Mouse (Mus musculus) cortical plate, adult 2 months (tissue): Measurements from ENCODE around the gene Sorbs1.

Experiments used
- CTCF ChIP-seq: fragments of 200-500 bp; IDR thresholded peaks from 2 replicates; pipeline ENCODE4 v1.5.1; 2011; ENCODE audit warnings: mild to moderate bottlenecking, control low read depth, low read length; ENCODE audit not compliant: insufficient read depth; ENCODE audit errors: extremely low read depth
- POLR2A ChIP-seq: fragments of 200-500 bp; IDR thresholded peaks from 2 replicates; pipeline ENCODE4 v1.6.1; 2011; ENCODE audit warnings: mild to moderate bottlenecking, low read length, control low read depth; ENCODE audit not compliant: insufficient read depth; ENCODE audit errors: extremely low read depth

DNA sequence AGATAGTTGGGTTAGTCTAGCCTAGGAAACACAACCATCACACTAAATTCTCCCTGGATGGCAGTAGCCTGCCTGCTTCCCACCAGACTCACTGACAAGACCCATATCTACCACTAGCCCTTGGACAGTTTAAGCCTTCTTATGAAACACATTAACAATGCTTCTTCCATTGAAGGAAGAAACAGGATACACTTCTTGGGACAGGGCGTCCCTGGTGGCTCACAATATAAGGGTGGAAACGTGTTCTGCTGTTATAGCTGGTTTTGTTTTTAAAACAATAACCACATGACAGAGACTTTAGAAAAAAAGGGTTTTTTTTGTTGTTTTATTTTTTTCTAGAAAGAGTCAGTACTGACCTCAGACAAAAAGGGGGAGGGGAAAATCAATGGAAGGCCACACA is 4.3 kb downstream of the Sorbs1 start:
- TF ChIP-seq POLR2A, result no peak
- no peak for TF ChIP-seq CTCF
